Mouse (Mus musculus) splenic B cell, adult 2 months (primary cell): ENCODE measurements at regions not wholly inside any gene's neighbourhood (a gene's known extent, or its start where the extent isn't known, plus 50 kb on each side); places are given as distances from the start of the nearest gene placed in this dataset.
"Not testable (repeated sequence)": the region's sequence is repeated elsewhere in the genome, so short reads cannot be mapped to it uniquely, and the experiment has no call there.

ENCODE experiments used
- DNase-seq: peaks from one replicate; pipeline ENCODE4 v3.0.0-alpha.2; 2011; ENCODE audit warnings: low read depth, low spot score
- H3K27me3 ChIP-seq: 2 replicates; pipeline ENCODE4 v1.6.1; 2012; ENCODE audit warnings: mild to moderate bottlenecking, low read length, moderate library complexity, mixed read lengths; ENCODE audit not compliant: control insufficient read depth, poor library complexity, insufficient read depth, severe bottlenecking
- H3K36me3 ChIP-seq: 2 replicates; pipeline ENCODE4 v1.6.1; 2012; ENCODE audit warnings: mild to moderate bottlenecking, low read length, moderate library complexity, mixed read lengths; ENCODE audit not compliant: control insufficient read depth, poor library complexity, insufficient read depth, severe bottlenecking

GRCm38 (mm10) chr16:50533881-50534280 lies 57.1 kb downstream of the Ccdc54 start:
- Histone ChIP-seq H3K27me3 (no peaks in the 10 kb centered on the region), H3K36me3 (no peaks in the 10 kb centered on the region)
- peak; percentile 53 for DNase-seq

- H3K27me3 ChIP-seq = no peaks in the 10 kb centered on the region
- H3K36me3 ChIP-seq = no peaks in the 10 kb centered on the region
- DNase-seq = peak; percentile 88
These were observed 61.2 kb downstream of the Ccdc54 start for GRCm38 (mm10) chr16:50529511-50530416.

- Histone ChIP-seq H3K27me3 (no peaks in the 10 kb centered on the region), H3K36me3 (no peaks in the 10 kb centered on the region)
- DNase-seq = peak; percentile 60
These were observed 62.1 kb downstream of the Ccdc54 start for GRCm38 (mm10) chr16:50528677-50529510.

- no peaks in the 10 kb centered on the region for H3K36me3 ChIP-seq
- DNase-seq = no peak
- H3K27me3 ChIP-seq = no peaks in the 10 kb centered on the region
These were observed 62.6 kb downstream of the Ccdc54 start for GRCm38 (mm10) chr16:50528355-50528676.

- H3K36me3 ChIP-seq, DNase-seq, H3K27me3 ChIP-seq: not testable (repeated sequence)
These were observed 64.0 kb downstream of the Ccdc54 start for GRCm38 (mm10) chr16:50526930-50527329.

GRCm38 (mm10) chr16:50525934-50526366 lies 65.0 kb downstream of the Ccdc54 start:
- Histone ChIP-seq H3K36me3 (no peaks in the 10 kb centered on the region), H3K27me3 (no peaks in the 10 kb centered on the region)
- DNase-seq = no peak

- Histone ChIP-seq H3K27me3 (no peaks in the 10 kb centered on the region), H3K36me3 (no peaks in the 10 kb centered on the region)
- no peak for DNase-seq
These were observed 65.5 kb downstream of the Ccdc54 start for GRCm38 (mm10) chr16:50525504-50525903.

GRCm38 (mm10) chr16:50519610-50520009 lies 71.3 kb downstream of the Ccdc54 start:
- no peaks in the 10 kb centered on the region for H3K27me3 ChIP-seq

GRCm38 (mm10) chr16:50516579-50516978 lies 74.4 kb downstream of the Ccdc54 start:
- no peak for DNase-seq
- Histone ChIP-seq H3K36me3 (no peaks in the 10 kb centered on the region), H3K27me3 (no peaks in the 10 kb centered on the region)

More at GRCm38 (mm10) chr16:50519610-50520009, 71.3 kb downstream of the Ccdc54 start:
- no peaks in the 10 kb centered on the region for H3K36me3 ChIP-seq
- no peak for DNase-seq

- no peaks in the 10 kb centered on the region for H3K36me3 ChIP-seq
- H3K27me3 ChIP-seq = no peaks in the 10 kb centered on the region
- DNase-seq = no peak
These were observed 75.9 kb downstream of the Ccdc54 start for GRCm38 (mm10) chr16:50515039-50515438.

- H3K36me3 ChIP-seq = no peaks in the 10 kb centered on the region
- H3K27me3 ChIP-seq = no peaks in the 10 kb centered on the region
- no peak for DNase-seq
These were observed 78.9 kb downstream of the Ccdc54 start for GRCm38 (mm10) chr16:50512080-50512479.

GRCm38 (mm10) chr16:50509529-50509895 lies 77.3 kb upstream of the Bbx start:
- DNase-seq = no peak
- H3K36me3 ChIP-seq = no peaks in the 10 kb centered on the region
- no peaks in the 10 kb centered on the region for H3K27me3 ChIP-seq

- H3K27me3 ChIP-seq = no peaks in the 10 kb centered on the region
- DNase-seq = no peak
These were observed 76.7 kb upstream of the Bbx start for GRCm38 (mm10) chr16:50508673-50509528.

GRCm38 (mm10) chr16:50504619-50505018 lies 72.4 kb upstream of the Bbx start:
- no peak for DNase-seq
- H3K36me3 ChIP-seq = no peaks in the 10 kb centered on the region

More at GRCm38 (mm10) chr16:50508673-50509528, 76.7 kb upstream of the Bbx start:
- H3K36me3 ChIP-seq = no peaks in the 10 kb centered on the region

More at GRCm38 (mm10) chr16:50504619-50505018, 72.4 kb upstream of the Bbx start:
- no peaks in the 10 kb centered on the region for H3K27me3 ChIP-seq
